Mouse (Mus musculus) kidney, postnatal 4 days (tissue): ENCODE data around the gene Zfp704.

Experiments used
- DNase-seq, 2 experiments: peaks; one replicate each; pipeline ENCODE4 v3.0.0; 2021; ENCODE audit warnings: mixed read lengths in 2 of 2

Zfp704 gene

GRCm38 (mm10) chr3:9554916-9555315 is 55.0 kb downstream of the Zfp704 start:
- no peak for DNase-seq

DNA sequence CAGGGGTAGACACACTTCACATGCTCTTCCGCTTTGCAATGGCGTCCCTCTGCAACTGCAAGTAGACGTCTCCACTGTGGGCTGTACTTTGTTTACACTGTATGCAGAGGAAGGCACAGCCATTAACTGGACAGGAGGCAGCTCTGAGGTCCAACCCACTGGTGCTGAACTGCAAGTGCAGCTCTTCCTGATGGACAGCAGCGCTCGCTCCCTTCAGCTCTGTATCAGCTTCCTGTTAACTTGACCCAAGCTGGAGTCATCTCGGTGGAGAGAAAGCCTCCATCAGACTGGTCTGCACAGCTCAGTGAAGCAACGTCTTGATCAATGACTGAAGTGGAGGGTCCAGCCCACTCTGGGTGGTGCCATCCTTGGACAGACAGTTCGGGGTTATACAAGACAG is 57.6 kb downstream of the Zfp704 start:
- peak; percentile 50 to 69 for DNase-seq

DNA sequence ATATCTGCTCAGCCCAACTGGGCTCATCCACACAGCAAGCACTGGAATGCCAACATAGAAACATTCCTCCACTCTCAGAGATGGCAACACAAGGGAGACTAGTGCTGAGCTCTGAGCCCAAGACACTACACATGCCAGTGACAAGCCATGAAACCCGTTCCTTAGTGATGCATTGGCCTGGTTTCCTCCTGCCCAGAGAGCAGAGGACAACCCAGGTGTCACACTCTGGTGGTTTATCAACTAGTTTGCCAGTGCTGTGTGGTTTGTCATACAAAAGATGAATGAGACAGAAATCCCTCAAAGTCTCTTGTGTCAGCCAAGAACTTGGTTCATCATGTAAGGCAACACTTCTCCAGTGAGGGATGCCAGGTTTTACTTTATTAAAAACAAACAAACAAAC is 59.0 kb downstream of the Zfp704 start:
- peak in 1 of 2 experiments; percentile 9 for DNase-seq

DNA sequence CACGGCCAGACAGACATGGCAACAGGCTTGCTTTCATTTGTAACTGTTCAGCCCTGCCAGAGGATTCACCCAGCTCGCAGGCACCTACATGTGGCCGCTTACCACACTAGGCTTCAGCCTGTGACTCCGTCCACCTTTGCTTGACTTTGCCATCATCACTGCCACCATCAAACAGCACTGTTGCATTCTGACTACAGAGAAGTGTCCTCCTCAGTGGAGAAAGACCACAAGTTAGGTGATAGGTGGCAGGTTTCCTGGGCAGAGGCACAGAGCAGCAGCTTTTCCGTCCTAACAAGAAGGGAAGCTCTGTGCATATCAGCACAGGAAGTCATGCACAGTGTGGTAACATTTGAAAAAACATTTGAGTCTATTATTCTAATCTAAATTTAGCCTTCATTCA is 60.1 kb downstream of the Zfp704 start:
- DNase-seq, result no peak

- no peak for DNase-seq
These were observed 61.7 kb downstream of the Zfp704 start for GRCm38 (mm10) chr3:9548188-9548587.

GRCm38 (mm10) chr3:9546882-9547620 is 62.8 kb downstream of the Zfp704 start:
- peak; percentile 18 to 41 for DNase-seq

GRCm38 (mm10) chr3:9544421-9544820 is 65.5 kb downstream of the Zfp704 start:
- no peak for DNase-seq

- no peak for DNase-seq
These were observed 66.0 kb downstream of the Zfp704 start for GRCm38 (mm10) chr3:9543916-9544315.

GRCm38 (mm10) chr3:9543463-9543862 is 66.4 kb downstream of the Zfp704 start:
- no peak for DNase-seq

GRCm38 (mm10) chr3:9541561-9541960 is 68.3 kb downstream of the Zfp704 start:
- DNase-seq, result no peak

- no peak for DNase-seq
These were observed 71.4 kb downstream of the Zfp704 start for GRCm38 (mm10) chr3:9538510-9538909.

GRCm38 (mm10) chr3:9537889-9538288 is 72.0 kb downstream of the Zfp704 start:
- no peak for DNase-seq

DNA sequence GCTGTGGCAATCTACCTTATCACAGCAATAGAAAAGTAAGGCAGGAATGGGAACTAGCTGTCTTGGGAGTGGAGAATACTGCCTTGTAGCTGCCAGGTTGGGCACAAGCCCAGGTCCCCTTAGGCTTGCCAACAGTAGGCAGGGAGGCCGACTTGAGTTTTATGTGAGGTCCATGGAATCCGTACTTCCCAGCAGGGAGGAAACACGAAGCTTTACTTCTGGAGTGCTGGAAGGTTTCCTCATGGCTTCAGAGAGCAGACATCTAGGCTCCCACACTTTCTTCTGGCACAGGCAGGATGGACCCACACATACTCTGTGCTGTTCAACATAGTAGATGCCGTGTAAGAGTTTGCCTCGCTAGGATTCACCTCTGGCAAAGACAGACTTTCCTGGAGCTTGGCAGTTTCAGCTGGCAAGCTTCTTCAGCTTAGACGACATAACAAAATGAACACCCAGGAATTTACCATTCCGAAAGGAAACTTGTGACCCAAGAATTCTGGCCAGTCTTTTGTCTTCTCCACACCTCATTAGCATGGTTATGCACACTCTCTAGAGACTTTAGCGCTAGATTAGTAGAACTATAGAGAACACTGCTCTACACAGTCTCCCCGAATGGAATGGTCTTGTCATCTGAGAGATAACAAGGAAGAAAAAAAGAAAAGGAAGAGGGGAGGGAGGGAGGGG is 79.6 kb downstream of the Zfp704 start:
- DNase-seq, result no peak

- no peak for DNase-seq
These were observed 85.5 kb downstream of the Zfp704 start for GRCm38 (mm10) chr3:9524429-9524828.

DNA sequence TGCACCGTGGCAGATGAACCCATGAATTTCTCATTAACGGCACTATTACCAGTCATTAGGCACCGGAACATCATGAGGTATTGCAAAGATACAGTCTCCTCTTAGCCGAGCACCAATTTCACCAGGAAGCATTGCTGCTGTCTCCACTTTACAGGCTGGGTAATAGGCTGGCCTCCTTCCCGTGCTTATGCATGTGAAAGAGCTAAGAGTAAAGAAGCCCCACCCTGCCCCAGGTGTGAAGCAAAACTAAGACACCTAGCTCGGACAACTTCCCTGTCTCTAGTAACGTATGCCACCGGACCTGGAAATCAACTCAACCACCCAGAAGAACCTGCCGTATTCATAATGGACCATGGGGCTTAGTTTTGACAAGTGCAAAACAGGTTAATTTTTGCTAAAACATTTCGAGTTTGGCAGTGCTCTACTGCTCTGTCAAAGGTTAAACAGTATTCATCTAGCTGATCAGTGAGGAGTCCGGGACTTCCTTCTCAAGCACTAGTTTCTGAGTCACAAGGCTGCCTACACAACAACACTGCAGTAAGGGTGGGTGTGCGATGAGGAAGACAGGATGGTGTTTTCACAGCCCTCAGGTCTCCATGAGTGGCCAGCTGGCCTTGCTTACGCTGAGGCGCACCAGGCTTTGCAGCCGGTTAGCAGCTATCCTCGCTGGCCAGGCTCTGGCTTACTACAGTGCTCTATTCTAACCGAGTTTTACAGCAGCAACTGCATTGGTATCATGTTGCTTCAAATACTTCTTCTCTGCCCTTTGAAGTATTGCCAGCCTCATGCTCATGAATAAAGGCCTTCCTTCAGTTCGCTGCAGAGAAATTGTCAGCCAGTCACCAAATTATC is 86.6 kb downstream of the Zfp704 start:
- DNase-seq, result peak; percentile 22 to 31

DNA sequence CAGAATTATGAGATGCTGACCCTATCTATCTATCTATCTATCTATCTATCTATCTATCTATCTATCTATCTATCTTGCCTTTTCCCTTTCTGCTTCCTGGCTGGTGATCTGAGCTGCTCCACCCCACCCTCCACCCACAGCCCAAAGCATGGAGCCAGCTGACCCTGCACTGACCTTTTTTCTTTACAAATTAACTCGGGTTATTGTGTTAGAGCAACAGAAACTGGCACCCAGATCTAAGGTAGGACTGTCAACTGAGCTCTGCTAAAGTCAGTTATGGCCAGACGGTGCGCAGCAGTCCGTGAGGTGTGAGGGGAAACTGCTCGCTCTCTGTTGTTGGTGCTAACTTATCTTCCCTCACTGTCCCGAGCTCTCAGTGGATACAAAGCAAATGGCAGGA is 87.9 kb downstream of the Zfp704 start:
- DNase-seq, result peak; percentile 23 to 50

GRCm38 (mm10) chr3:9520728-9521054 is 89.2 kb downstream of the Zfp704 start:
- DNase-seq, result no peak

DNA sequence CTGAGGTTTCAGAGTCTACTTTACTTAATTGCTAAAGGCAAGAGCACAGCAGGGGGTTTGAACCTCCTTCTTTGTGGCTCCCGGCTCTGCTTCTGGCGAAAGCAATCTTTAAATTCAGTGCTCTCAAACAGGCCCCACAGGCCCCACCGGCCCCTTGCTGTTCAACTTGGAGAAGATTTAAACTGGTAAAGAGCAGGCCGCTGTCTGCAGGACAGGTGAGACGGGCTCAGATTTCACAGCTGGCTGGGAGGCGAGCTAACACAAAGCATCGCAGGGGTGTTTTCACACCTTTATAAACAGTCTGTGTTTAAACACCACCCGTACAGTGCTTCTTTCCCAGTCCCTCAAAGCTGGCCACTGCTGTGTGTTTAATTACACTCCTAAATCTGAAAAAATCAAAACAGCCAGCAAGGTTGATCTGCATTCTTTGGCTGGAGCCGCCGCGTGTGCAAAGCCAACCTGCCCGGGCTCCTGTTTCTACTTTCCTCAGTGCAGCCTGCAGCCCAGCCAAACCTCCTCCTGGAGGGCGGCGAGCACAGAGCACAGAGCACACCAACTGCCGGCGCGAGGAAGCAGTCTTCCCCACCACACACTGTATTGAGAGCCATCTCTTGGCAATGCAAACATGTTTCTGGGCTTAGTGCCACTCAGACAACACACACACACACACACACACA is 89.7 kb downstream of the Zfp704 start:
- DNase-seq, result peak; percentile 73 to 76

- no peak for DNase-seq
These were observed 90.4 kb downstream of the Zfp704 start for GRCm38 (mm10) chr3:9519491-9519890.

- no peak for DNase-seq
These were observed 90.9 kb downstream of the Zfp704 start for GRCm38 (mm10) chr3:9518936-9519335.

- no peak for DNase-seq
These were observed 93.6 kb downstream of the Zfp704 start for GRCm38 (mm10) chr3:9516119-9516855.

DNA sequence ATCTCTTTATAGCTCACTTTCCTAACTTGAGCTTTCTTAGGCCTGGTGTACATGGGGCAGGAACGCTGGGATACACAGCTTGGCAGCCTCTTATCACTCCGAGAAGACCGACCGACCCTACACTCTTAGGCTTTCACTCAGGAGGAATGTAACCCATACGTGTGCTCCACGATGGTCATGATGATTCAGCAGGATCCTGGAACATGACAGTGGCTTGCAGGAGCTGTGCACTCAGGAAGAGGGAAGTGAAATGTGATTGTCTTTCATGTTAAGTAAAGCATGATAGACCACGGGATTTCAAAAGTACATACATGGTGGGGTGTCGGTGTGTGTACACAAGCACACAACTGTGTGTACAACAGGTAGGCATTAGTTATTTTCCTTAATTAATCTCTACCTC is 94.4 kb downstream of the Zfp704 start:
- DNase-seq, result no peak
